Mouse (Mus musculus) neural tube, embryonic 15.5 days (tissue): ENCODE results near the gene Gm9817. TPM values are rescaled to one million over a fixed set of nuclear protein-coding genes. Genes with fewer than 3 reads are reported as not detected.

Experiments
- ATAC-seq: fragments of 200-750 bp; cut with Nextera tagmentation; 2 replicates; pipeline ENCODE4 v1.8.0; 2017; ENCODE audit warnings: mild to moderate bottlenecking, moderate TSS enrichment, moderate library complexity; ENCODE audit not compliant: low FRiP score
- H3K27ac ChIP-seq: fragments of 300-500 bp; sonication (generic); replicated peaks from 2 replicates; pipeline ENCODE4 v1.5.1; 2015; ENCODE audit warnings: mild to moderate bottlenecking, inconsistent platforms
- H3K27me3 ChIP-seq: fragments of 300-500 bp; sonication (generic); replicated peaks from 2 replicates; pipeline ENCODE4 v1.6.1; 2015; ENCODE audit warnings: inconsistent platforms
- H3K36me3 ChIP-seq: fragments of 300-500 bp; sonication (generic); 2 replicates; pipeline ENCODE4 v1.6.1; 2015; ENCODE audit warnings: inconsistent platforms
- H3K4me1 ChIP-seq: fragments of 300-500 bp; sonication (generic); 2 replicates; pipeline ENCODE4 v1.6.1; 2015; ENCODE audit warnings: inconsistent platforms
- H3K4me2 ChIP-seq: fragments of 300-500 bp; sonication (generic); 2 replicates; pipeline ENCODE4 v1.6.1; 2015; ENCODE audit warnings: inconsistent platforms, mild to moderate bottlenecking, moderate library complexity
- H3K4me3 ChIP-seq: fragments of 300-500 bp; sonication (generic); replicated peaks from 2 replicates; pipeline ENCODE4 v1.5.1; 2015; ENCODE audit warnings: mild to moderate bottlenecking, inconsistent platforms
- H3K9ac ChIP-seq: fragments of 300-500 bp; sonication (generic); replicated peaks from 2 replicates; pipeline ENCODE4 v1.6.1; 2015; ENCODE audit warnings: mild to moderate bottlenecking, inconsistent platforms
- H3K9me3 ChIP-seq: fragments of 300-500 bp; sonication (generic); replicated peaks from 2 replicates; pipeline ENCODE4 v1.6.1; 2016; ENCODE audit warnings: inconsistent platforms
- WGBS: fragments of 180-500 bp; shearing (Covaris S2); methylation state at CpG from one replicate; pipeline ENCODE4 v1.1.7; 2015; ENCODE audit warnings: mixed read lengths; 5-methylcytosine and 5-hydroxymethylcytosine counted together
- polyA plus RNA-seq: library from polyadenylated mRNA; unstranded; fragments of >200 nt; fragmentation: Nextera tagmentation; extraction: Ambion mirVana; gene quantifications from 2 replicates; pipeline ENCODE4 v1.2.1, GENCODE M21; 2015

Gene Gm9817
- polyA plus RNA-seq, 1 experiment from 2014 or later, result not detected

DNA sequence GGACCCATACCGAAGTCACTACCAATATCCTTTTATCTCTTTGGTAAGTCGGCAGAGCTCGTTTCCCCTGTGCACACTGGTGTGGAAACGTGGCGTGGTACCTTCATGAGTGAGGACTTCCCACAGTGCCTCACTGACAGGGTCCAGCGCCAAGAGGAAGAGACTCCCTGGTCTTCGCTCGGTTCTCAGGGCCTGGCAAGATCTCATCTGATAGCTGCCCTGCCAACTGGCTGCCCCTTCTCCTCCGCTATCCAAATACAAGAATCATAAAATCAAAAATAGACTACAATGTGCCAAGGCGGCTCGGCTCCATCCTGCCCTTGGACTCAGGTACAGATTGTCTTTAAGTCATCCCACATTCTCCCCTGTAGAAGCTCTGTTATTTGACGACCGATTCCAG lies 11.4 kb downstream of the Gm9817 start:
- Histone ChIP-seq H3K4me3 (no peak overlapping the region), H3K9me3 (no peaks in the 10 kb centered on the region), H3K9ac (no peak overlapping the region), H3K4me2 (no peak overlapping the region), H3K4me1 (0 out of 2 replicates have a peak, but pooled peaks cover 2% of the 10 kb centered on the region), H3K27me3 (no peaks in the 10 kb centered on the region), H3K36me3 (no peaks in the 10 kb centered on the region), H3K27ac (no peak overlapping the region)
- ATAC-seq, result no peak
- 81% methylated on average over 13 of the region's 13 CpGs for WGBS

DNA sequence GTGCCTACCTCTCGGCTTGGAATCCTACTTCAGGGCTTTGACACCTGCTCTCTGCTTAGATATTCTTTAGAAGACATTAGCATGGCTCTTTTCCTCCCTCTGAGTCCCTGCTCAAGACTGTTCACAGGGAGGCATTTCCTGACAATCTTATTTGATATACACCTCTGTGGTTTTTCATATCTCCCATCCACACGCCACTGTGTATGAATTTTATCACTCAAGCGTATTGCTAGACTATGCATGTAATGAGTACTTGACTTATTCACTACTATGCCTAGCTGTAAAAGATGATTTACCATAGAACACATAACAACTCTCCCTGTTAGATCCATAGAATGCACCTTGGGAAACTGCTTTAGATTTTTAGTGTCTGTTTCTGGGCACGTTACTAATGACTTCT lies 14.3 kb downstream of the Gm9817 start:
- H3K27ac ChIP-seq, result no peak overlapping the region
- 70% methylated on average over 4 of the region's 4 CpGs for WGBS
- H3K36me3 ChIP-seq, result no peaks in the 10 kb centered on the region
- no peak overlapping the region for H3K9ac ChIP-seq
- H3K4me3 ChIP-seq, result no peak overlapping the region
- no peak overlapping the region for H3K4me2 ChIP-seq
- H3K9me3 ChIP-seq, result no peaks in the 10 kb centered on the region
- ATAC-seq, result no peak
- H3K27me3 ChIP-seq, result no peaks in the 10 kb centered on the region
- 0 out of 2 replicates have a peak, but pooled peaks cover 2% of the 10 kb centered on the region for H3K4me1 ChIP-seq

- H3K9ac ChIP-seq, result no peak overlapping the region
- no peak overlapping the region for H3K4me3 ChIP-seq
- no peaks in the 10 kb centered on the region for H3K4me1 ChIP-seq
- no peak overlapping the region for H3K27ac ChIP-seq
- no peaks in the 10 kb centered on the region for H3K27me3 ChIP-seq
- no peaks in the 10 kb centered on the region for H3K36me3 ChIP-seq
- no peak for ATAC-seq
- 78% methylated on average over 9 of the region's 9 CpGs for WGBS
- no peak overlapping the region for H3K4me2 ChIP-seq
- H3K9me3 ChIP-seq, result no peaks in the 10 kb centered on the region
These were observed 16.5 kb downstream of the Gm9817 start for GRCm38 (mm10) chr13:45095028-45095427.

GRCm38 (mm10) chr13:45099582-45100229 lies 21.2 kb downstream of the Gm9817 start:
- ATAC-seq, result no peak
- H3K36me3 ChIP-seq, result no peaks in the 10 kb centered on the region
- no peak overlapping the region for H3K4me3 ChIP-seq
- no peak overlapping the region for H3K27ac ChIP-seq
- no peaks in the 10 kb centered on the region for H3K9me3 ChIP-seq
- no peak overlapping the region for H3K4me2 ChIP-seq
- 68% methylated on average over 10 of the region's 10 CpGs for WGBS
- H3K4me1 ChIP-seq, result no peaks in the 10 kb centered on the region
- no peak overlapping the region for H3K9ac ChIP-seq
- H3K27me3 ChIP-seq, result no peaks in the 10 kb centered on the region

DNA sequence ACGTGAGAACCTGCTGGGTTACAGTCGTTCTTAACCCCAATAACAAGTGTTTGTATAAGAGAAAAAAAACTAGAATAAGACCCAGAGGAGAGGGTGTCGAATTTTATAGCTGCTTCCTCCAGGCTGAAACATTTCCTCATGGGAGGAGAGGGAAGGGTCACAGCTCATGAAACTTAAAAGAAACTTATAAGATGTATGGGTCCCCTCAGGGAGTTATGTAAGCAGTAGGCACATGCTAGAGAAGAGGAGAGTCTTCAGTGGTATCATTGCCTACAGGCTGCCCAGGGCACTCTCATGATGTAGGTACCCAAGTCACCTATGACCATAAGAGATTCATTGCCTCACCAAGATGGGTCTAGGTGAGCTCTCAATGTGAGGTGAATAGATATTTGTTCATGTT lies 28.0 kb downstream of the Gm9817 start:
- H3K4me3 ChIP-seq, result no peak overlapping the region
- no peaks in the 10 kb centered on the region; the same call in 1 of the 2 replicates for H3K27me3 ChIP-seq
- WGBS, result 78% methylated on average over 3 of the region's 3 CpGs
- H3K9me3 ChIP-seq, result no peaks in the 10 kb centered on the region
- no peaks in the 10 kb centered on the region for H3K36me3 ChIP-seq
- no peaks in the 10 kb centered on the region for H3K4me1 ChIP-seq
- H3K4me2 ChIP-seq, result no peak overlapping the region
- H3K27ac ChIP-seq, result no peak overlapping the region
- no peak overlapping the region for H3K9ac ChIP-seq
- ATAC-seq, result no peak

GRCm38 (mm10) chr13:45108851-45109390 lies 30.4 kb downstream of the Gm9817 start:
- Histone ChIP-seq H3K36me3 (no peaks in the 10 kb centered on the region), H3K4me3 (no peak overlapping the region), H3K4me1 (no peaks in the 10 kb centered on the region), H3K9me3 (no peaks in the 10 kb centered on the region), H3K27me3 (no peaks in the 10 kb centered on the region; the same call in 1 of the 2 replicates), H3K4me2 (no peak overlapping the region), H3K9ac (no peak overlapping the region), H3K27ac (no peak overlapping the region)
- ATAC-seq, result no peak
- WGBS, result 52% methylated on average over 7 of the region's 7 CpGs

GRCm38 (mm10) chr13:45118375-45118774 lies 39.9 kb downstream of the Gm9817 start:
- WGBS, result 90% methylated on average over 5 of the region's 5 CpGs
- H3K4me2 ChIP-seq, result no peak overlapping the region
- H3K9me3 ChIP-seq, result no peaks in the 10 kb centered on the region
- no peak overlapping the region for H3K9ac ChIP-seq
- no peaks in the 10 kb centered on the region for H3K36me3 ChIP-seq
- no peak for ATAC-seq
- H3K4me3 ChIP-seq, result no peak overlapping the region
- no peaks in the 10 kb centered on the region for H3K27me3 ChIP-seq
- H3K4me1 ChIP-seq, result no peaks in the 10 kb centered on the region
- H3K27ac ChIP-seq, result no peak overlapping the region

DNA sequence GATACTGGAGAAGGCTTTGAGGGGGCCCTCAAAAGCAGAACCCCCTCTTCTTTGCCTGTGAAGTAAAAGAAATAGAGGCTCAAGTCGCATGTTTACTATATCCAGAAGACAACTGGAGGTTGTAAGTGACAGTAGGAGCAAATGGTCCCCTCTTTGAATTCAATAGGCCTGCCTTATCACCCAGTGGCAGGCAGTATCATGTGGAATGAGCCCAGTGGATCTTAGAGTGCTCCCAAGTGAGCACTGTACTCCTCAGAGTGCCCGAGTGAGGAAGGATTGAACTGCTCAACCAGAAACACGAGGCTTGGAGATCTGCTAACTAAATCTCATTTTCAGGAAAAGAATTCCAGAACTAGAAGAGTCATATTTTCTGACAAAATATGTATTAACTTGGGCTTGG lies 40.3 kb downstream of the Gm9817 start:
- H3K9ac ChIP-seq, result no peak overlapping the region
- no peaks in the 10 kb centered on the region for H3K36me3 ChIP-seq
- H3K4me1 ChIP-seq, result no peaks in the 10 kb centered on the region
- H3K9me3 ChIP-seq, result no peaks in the 10 kb centered on the region
- no peak for ATAC-seq
- H3K4me2 ChIP-seq, result no peak overlapping the region
- H3K27ac ChIP-seq, result no peak overlapping the region
- no peak overlapping the region for H3K4me3 ChIP-seq
- WGBS, result 73% methylated on average over 3 of the region's 3 CpGs
- no peaks in the 10 kb centered on the region for H3K27me3 ChIP-seq

Other genes starting within 250 kb of the Gm9817 start
- gene Dtnbp1, start 76.5 kb upstream of the Gm9817 start, polyA plus RNA-seq, result 136 and 139 TPM in 2 replicates